Mouse (Mus musculus) gonadal fat pad, adult 2 months (tissue): ENCODE results near the gene Epo. TPM values are rescaled to one million over a fixed set of nuclear protein-coding genes. Genes with fewer than 3 reads are reported as not detected.

Experiments used
- DNase-seq: peaks from one replicate; pipeline ENCODE4 v3.0.0-alpha.2; 2012; ENCODE audit warnings: low read depth
- polyA plus RNA-seq: library from polyadenylated mRNA; depleted of rRNA; stranded (reverse); fragments of >200 nt; gene quantifications from 2 replicates; pipeline ENCODE4 v1.2.3, GENCODE M21; 2012; rRNA removed

Epo gene
- polyA plus RNA-seq, 1 experiment: not detected

DNA sequence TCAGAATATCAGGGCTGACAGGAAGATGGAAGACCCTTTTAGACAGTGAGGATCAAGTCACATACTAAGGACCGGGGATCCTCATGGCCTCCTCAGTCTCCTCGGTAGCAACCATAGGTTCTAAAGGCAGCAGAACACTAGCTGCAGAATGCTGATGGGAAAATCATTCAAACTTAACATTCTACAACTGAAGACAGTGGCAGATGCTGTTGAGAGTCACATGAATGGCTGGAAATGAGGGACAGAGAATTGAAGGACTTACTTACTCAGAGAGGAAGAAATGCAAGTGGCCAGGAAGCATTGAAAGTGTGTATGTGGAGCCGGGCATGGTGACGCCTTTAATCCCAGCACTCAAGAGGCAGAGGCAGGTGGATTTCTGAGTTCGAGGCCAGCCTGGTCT, 56.1 kb downstream of the Epo start, which contains the start of gene Zan:
Gene Zan, minus strand, starts transcription at position 101 of the 400 bp plus-strand sequence.
- no peak for DNase-seq

DNA sequence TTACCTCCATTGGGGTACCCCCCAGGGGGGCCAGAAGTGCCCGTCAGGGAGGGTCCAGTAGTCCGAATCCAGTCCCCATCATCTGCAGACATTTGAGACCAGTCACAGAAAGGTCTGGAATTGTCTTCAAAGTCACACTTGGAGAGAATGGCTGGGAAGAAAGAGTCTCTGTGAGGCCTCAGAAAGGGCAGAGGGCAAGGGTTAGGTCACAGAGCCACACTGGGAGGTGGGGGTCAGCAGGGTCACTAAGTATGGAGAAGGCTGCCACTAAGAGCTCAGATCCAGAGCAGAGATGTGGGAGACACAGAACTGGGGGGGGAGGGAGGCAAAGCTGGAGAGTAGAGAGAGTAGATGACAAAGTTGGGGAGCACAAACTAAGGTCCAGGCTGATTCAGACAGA, 58.7 kb downstream of the Epo start:
- no peak for DNase-seq

DNA sequence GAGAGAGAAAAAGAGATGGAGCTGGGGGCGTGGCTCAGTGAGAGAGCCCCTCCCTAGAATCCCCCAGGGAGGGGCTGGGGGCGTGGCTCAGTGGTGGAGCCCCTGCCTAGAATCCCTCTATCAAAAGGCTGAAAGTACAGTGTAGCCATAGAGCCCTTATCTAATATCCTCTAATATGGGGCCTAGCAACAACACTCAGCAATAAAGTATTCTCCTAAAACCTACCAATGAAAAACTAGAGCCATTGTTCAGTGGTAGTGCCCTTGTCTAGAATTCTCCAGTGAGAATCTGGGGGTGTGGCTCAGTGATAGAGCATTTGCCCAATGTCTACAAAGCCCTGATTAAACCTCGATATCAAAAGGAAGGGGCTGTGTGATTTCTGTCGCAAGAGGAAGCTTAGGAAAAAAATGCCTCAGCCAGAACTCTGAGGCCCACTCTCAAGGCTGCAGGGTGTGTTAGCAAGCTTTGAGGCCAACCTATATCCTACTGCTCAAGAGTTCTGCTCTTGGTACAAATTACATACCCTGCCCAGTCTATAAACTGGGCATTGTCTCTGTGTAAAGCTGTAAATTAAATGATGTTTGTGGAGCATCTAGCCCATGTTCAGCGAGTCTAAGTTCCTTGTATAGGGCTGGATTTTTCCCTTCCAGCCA, 60.7 kb downstream of the Epo start:
- DNase-seq: no peak

DNA sequence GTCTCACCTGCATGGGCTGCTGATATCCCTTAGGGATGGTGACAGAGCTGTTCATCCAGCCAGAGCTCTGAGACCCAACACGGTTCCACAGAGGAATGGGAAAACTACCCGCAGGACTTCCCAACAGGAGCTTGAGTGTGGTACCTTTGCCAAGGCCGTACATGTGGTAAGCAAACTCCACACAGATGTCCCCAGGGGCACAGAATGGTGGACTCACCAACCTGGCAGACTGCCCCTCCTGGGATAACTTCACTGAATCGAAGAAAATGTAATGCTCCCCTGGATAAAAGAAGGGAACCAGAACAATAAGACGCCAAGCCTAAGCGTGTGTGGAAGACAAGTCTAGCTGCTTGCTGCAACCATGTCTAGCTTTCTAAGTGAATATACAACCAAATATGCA, 66.1 kb downstream of the Epo start:
- no peak for DNase-seq

DNA sequence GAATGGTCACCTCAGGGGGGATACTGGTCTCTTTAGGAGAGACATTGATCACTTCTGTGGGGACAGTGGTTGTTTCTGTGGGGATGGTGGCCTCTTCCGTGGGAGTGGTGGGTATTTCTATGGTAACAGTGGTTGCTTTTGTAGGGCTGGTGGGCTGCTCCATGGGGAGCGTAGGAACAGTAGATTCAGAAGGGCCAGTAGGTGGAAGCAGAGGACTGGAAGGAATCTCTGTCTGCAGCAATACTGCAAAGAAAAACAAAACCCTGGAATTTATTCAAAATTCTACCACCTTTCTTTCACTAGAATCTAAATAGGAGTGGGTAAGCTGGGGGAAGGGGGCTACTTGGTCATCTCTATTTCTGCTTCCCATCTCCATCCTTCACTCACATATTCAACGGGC, 68.0 kb downstream of the Epo start:
- DNase-seq: no peak

DNA sequence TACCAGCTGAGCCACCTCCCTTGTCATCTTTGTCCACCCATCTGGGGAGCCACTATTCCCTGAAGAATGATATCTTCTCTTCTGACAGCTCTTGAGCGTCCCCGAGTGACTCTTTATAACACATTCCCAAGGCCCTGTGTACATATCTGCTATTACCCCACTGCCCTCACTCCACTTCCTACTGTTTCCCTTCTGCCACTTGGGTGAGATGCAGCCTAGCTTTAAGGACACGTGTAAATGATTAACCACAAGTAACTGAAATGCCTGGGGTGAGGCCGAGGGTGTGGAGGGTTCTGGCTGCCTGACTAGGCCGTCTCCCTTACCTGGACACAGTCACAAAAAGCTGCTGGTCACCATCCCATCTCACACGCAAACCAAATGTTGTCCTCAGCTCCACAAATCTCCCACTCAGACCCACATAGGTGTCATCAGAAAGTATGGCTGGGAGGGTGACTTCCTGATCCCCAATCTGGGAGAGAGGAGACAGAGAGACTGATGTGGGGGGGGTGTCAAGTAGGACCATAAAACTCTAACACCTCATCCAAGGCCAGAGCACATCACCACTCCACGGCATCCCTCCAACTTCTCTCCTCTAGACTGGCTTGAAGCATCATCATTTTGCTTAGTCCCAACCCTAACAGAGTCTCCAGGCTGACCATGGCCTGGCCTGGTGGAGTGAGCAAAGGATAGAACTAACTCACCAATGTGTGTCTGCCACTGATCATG, 77.0 kb downstream of the Epo start:
- no peak for DNase-seq

DNA sequence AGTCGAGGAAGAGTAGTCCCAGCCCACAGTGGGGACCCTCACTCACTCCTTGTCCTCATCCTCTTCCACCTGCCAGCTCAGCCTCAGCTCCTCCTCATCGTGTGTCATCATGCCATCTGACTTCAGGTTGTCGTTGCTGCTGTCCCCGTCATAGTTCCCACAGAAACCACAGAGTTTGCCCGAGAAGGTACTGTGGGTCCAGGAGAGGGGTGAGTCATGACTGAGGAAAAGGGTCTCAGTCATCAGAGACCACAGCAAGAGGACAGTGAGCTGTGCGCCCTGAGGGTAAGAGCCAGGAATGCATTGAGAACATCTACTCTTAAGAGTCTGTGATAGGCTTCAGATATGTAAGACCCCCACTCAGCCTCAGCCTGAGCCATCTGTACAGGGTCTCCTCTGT, 77.8 kb downstream of the Epo start:
- DNase-seq: no peak

DNA sequence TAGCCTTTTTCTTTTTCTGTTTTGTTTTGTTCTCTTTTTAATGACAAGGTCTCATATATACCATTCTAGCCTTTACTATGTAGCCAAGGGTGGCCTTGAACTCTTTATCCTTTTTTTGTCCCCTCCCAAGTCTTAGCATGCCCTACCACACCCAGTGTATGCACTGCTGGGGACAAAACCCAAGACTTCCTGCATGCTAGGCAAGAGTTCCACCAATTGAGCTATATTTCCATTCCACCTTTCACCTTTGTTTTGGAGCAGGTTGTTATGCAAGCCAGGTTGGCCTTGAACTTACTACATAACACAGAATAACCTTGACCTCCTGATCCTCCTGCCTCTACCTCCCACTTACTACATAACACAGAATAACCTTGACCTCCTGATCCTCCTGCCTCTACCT, 87.5 kb downstream of the Epo start:
- DNase-seq: no peak

DNA sequence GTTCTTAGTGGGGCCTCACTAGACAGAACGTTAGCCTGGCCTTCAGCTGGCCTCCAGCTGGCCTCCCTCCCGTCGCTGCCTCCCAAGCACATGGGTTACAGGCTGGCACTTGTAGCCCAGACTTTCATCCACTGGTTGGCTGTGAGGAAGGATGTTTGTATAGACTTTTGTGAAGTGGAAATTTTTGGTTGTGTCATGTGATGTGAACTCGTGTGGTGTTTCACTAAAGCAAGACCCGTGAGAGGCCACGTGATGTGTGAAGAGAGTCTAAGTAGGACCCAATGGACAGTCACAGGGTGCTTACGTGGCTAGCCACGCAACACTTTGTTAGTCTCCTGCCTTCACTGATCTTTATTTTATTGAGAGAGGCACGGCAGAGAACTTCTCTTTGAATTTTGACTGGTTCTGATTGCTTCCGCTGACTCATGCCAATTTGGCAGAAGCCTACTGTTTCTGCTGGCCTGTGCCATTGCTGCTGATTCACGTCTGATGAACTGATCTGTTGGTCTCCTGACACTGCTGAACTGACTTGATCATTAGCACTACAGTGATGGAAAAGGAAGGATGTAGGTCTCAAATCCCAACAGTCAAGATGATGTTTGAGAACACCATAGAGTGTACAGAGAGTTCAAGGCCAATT, 92.7 kb downstream of the Epo start:
- DNase-seq: no peak

DNA sequence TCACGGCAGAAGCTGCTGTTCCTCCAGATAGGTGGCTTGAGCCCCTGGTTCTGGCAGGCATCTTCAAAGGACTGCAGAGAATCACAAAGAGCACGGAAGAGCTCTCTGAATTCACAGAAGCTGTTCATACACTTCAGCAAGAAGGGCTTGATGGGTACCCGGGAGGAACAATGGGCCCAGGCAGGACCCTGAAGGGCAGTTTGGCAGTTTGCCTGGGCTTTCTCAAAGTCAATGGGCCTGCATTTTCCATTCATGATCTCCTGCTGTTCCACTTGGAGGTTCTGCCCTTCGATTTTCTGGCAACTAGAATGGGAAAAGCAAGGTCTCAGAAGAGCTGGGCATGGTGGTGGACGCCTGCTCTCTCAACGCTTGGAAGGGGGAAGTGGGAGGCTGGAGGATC, 99.2 kb downstream of the Epo start:
- no peak for DNase-seq

Other genes with a start within 250 kb of the Epo start
- gene Ache, start 245.7 kb downstream of the Epo start, polyA plus RNA-seq: 1.1 and 1.2 TPM in 2 replicates
- gene Ufsp1, start 238.6 kb downstream of the Epo start, polyA plus RNA-seq: 12.7 and 18.3 TPM in 2 replicates
- gene Srrt, start 225.6 kb downstream of the Epo start, polyA plus RNA-seq: 151 and 153 TPM in 2 replicates
- gene Trip6, start 218.8 kb downstream of the Epo start, polyA plus RNA-seq: 51.2 and 56.0 TPM in 2 replicates
- gene Slc12a9, start 199.6 kb downstream of the Epo start, polyA plus RNA-seq: 20.5 and 21.6 TPM in 2 replicates
- gene Ephb4, start 183.1 kb downstream of the Epo start, polyA plus RNA-seq: 30.7 and 30.8 TPM in 2 replicates
- 0.20 TPM in 2 replicates for gene Zan, start 56.2 kb downstream of the Epo start, polyA plus RNA-seq
- 40.5 and 48.9 TPM in 2 replicates for gene Pop7, start 30.7 kb downstream of the Epo start, polyA plus RNA-seq
- gene Gigyf1, start 14.7 kb downstream of the Epo start, polyA plus RNA-seq: 21.5 and 26.9 TPM in 2 replicates
- 740 and 760 TPM in 2 replicates for gene Gnb2, start 268 bp upstream of the Epo start, polyA plus RNA-seq
- 0.35 TPM in 1 of 2 replicates, not detected in the other for gene Actl6b, start 20.3 kb upstream of the Epo start, polyA plus RNA-seq
- 1.1 and 1.3 TPM in 2 replicates for gene Tfr2, start 36.6 kb upstream of the Epo start, polyA plus RNA-seq
- gene Mospd3, start 67.8 kb upstream of the Epo start, polyA plus RNA-seq: 55.1 and 72.1 TPM in 2 replicates
- gene Pcolce, start 80.5 kb upstream of the Epo start, polyA plus RNA-seq: 97.0 and 119 TPM in 2 replicates
- gene Fbxo24, start 95.8 kb upstream of the Epo start, polyA plus RNA-seq: 0.63 and 1.1 TPM in 2 replicates
- gene Lrch4, start 95.9 kb upstream of the Epo start, polyA plus RNA-seq: 39.7 and 53.8 TPM in 2 replicates
- 21.1 and 26.1 TPM in 2 replicates for gene Gm20605, start 95.9 kb upstream of the Epo start, polyA plus RNA-seq
- 55.8 and 60.8 TPM in 2 replicates for gene Sap25, start 108.1 kb upstream of the Epo start, polyA plus RNA-seq
- gene Irs3, start 112.5 kb upstream of the Epo start, polyA plus RNA-seq: 19.8 and 25.6 TPM in 2 replicates
- gene Agfg2, start 151.5 kb upstream of the Epo start, polyA plus RNA-seq: 42.2 and 46.9 TPM in 2 replicates
- 3.9 and 4.1 TPM in 2 replicates for gene Nyap1, start 208.4 kb upstream of the Epo start, polyA plus RNA-seq
- gene Tsc22d4, start 212.5 kb upstream of the Epo start, polyA plus RNA-seq: 138 and 226 TPM in 2 replicates
- 18.9 and 20.8 TPM in 2 replicates for gene Ppp1r35, start 245.6 kb upstream of the Epo start, polyA plus RNA-seq